Mouse (Mus musculus) C2C12 (cell line): ENCODE data around the gene Palm3. TPM values are rescaled to one million over a fixed set of nuclear protein-coding genes. Genes with fewer than 3 reads are reported as not detected.

Experiments used
- H3K27me3 ChIP-seq: one replicate; pipeline ENCODE4 v1.6.1; 2011; ENCODE audit not compliant: control insufficient read depth, insufficient read depth, insufficient read length
- H3K36me3 ChIP-seq: one replicate; pipeline ENCODE4 v1.6.1; 2011; ENCODE audit not compliant: control insufficient read depth, insufficient read depth
- H3K4me3 ChIP-seq: one replicate; pipeline ENCODE4 v1.5.1; 2011; ENCODE audit warnings: mild to moderate bottlenecking, control low read depth; ENCODE audit not compliant: poor library complexity, insufficient read depth, severe bottlenecking
- H3K79me2 ChIP-seq: one replicate; pipeline ENCODE4 v1.6.1; 2011; ENCODE audit not compliant: control insufficient read depth, insufficient read depth
- H3K79me3 ChIP-seq: one replicate; pipeline ENCODE4 v1.6.1; 2011; ENCODE audit warnings: low read depth, control low read depth
- H3ac ChIP-seq: one replicate; pipeline ENCODE3; 2011; ENCODE audit warnings: low read depth; ENCODE audit not compliant: control insufficient read depth, insufficient read length
- CEBPB ChIP-seq: IDR thresholded peaks from one replicate; pipeline ENCODE4 v1.6.1; 2011; ENCODE audit warnings: low read depth, mild to moderate bottlenecking, control low read depth, moderate library complexity
- CTCF ChIP-seq: IDR thresholded peaks from one replicate; pipeline ENCODE4 v1.5.1; 2011; ENCODE audit not compliant: control insufficient read depth, insufficient read depth, insufficient read length
- FOSL1 ChIP-seq: IDR thresholded peaks from one replicate; pipeline ENCODE4 v1.8.0; 2011; ENCODE audit warnings: mild to moderate bottlenecking, low read length; ENCODE audit not compliant: poor library complexity, insufficient read depth, severe bottlenecking
- MAX ChIP-seq: IDR thresholded peaks from one replicate; pipeline ENCODE4 v1.6.1; 2011; ENCODE audit warnings: mild to moderate bottlenecking, control low read depth
- MYOD1 ChIP-seq: IDR thresholded peaks from one replicate; pipeline ENCODE4 v1.6.1; 2011; ENCODE audit warnings: low read depth; ENCODE audit not compliant: control insufficient read depth, insufficient read length
- MYOG ChIP-seq: IDR thresholded peaks from one replicate; pipeline ENCODE4 v1.6.1; 2011; ENCODE audit not compliant: control insufficient read depth, insufficient read length; ENCODE audit errors: extremely low read depth
- USF1 ChIP-seq: IDR thresholded peaks from one replicate; pipeline ENCODE4 v1.6.1; 2011; ENCODE audit warnings: low read depth, mild to moderate bottlenecking, control low read depth, moderate library complexity
- polyA plus RNA-seq: library from polyadenylated mRNA; unstranded; fragments of >200 nt; fragmentation: generic; extraction: Trizol; gene quantifications from one replicate; pipeline ENCODE4 v1.2.1, GENCODE M21; 2012; ENCODE audit warnings: missing spikeins

Palm3 gene
- polyA plus RNA-seq, 1 experiment: 3.5 TPM

DNA sequence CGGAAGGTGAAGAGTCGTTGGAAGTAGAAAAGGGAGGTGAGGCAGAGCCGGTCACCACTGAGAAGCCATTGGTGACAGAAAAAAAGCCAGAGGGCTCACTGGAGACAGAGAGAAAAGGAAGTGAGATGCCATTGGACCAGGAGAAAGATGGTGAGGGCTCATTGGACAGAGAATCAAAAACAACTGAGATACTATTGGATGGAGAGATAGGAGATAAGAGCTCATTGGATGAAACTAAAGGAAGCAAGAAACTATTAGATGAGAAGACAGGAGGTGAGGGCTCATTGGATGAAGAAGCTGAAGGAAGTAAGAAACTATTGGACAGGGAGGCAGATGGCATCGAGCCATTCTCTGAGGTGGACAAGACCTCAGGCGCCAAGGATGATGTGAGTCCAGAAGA, 8.0 kb downstream of the Palm3 start:
- TF ChIP-seq CEBPB: no peak
- TF ChIP-seq MYOD1: no peak
- TF ChIP-seq FOSL1: no peak
- TF ChIP-seq USF1: no peak
- TF ChIP-seq MYOG: no peak
- TF ChIP-seq CTCF: no peak
- no peak for TF ChIP-seq MAX
- H3K79me3 ChIP-seq: no peaks in the 10 kb centered on the region
- H3K27me3 ChIP-seq: no peaks in the 10 kb centered on the region
- no peaks in the 10 kb centered on the region for H3K79me2 ChIP-seq
- H3K4me3 ChIP-seq: no peak overlapping the region
- H3K36me3 ChIP-seq: no peaks in the 10 kb centered on the region
- H3ac ChIP-seq: no peak overlapping the region

DNA sequence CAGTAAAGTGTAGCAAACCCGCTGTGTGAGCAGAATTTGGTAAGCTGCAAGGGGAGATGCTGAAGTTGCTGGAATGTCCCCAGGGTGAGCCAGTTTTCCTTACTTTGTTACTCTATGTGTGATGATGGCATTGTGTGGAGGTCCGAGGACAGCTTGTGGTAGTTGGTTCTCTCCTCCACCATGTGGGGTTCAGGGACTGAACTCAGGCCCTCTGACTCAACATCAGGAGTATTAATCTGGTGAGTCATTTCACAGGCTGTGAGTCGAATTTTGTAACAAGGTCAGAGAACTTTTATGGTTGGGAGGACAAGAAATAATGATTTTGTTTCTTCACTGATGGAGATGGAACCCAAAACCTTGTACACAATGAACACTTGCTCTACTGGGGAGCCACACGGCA, 11.5 kb downstream of the Palm3 start:
- no peak overlapping the region for H3ac ChIP-seq
- H3K27me3 ChIP-seq: no peaks in the 10 kb centered on the region
- H3K36me3 ChIP-seq: no peaks in the 10 kb centered on the region
- TF ChIP-seq FOSL1 (peak; percentile 49), MAX (no peak), CEBPB (peak; percentile 19)
- no peaks in the 10 kb centered on the region for H3K79me3 ChIP-seq
- H3K4me3 ChIP-seq: no peak overlapping the region
- no peaks in the 10 kb centered on the region for H3K79me2 ChIP-seq

DNA sequence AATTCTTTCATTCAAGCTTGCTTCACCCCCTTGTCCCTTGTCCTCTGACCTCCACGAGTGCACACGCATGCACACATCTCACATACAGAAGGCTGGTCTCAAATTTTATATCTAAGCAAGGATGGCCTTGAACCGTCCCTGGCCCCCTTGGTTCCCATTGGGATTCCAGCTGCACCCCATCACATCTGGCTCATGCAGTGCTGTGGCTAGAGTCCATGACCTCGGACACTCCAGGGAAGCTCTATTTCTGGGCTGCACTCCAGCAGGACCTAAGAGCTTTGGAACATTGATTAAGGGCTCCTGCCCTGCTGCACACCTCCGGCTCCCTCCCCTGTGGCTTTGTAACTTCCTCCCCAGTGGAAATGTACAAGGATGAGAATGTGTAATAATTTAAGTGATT, 16.7 kb downstream of the Palm3 start:
- H3K79me2 ChIP-seq: no peaks in the 10 kb centered on the region
- no peaks in the 10 kb centered on the region for H3K79me3 ChIP-seq
- no peak overlapping the region for H3ac ChIP-seq
- TF ChIP-seq CEBPB (no peak), MYOD1 (no peak), FOSL1 (no peak), CTCF (no peak), MAX (no peak), USF1 (no peak), MYOG (no peak)
- no peak overlapping the region for H3K4me3 ChIP-seq
- no peaks in the 10 kb centered on the region for H3K27me3 ChIP-seq
- H3K36me3 ChIP-seq: no peaks in the 10 kb centered on the region

DNA sequence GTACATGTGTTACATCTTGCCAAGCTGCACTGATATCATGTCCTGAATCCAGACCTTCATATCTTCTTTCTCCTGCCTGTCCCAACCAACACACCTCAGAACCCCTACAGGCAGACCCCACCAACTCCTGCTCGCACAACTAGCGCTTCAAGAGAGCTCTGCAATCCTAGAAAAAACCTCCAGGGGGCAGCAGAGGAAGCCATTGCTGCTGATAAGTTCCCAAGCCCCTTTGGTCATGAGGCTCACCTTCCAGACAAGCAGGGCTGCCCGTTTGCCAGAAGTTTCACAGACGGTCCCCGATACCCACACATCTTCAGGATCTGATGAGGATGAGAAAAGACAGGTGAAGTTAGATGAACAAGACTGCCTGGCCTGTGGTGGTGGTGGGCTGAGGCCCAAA, 17.8 kb downstream of the Palm3 start:
- TF ChIP-seq FOSL1 (no peak), USF1 (no peak), MYOG (no peak), CTCF (peak; percentile 43)
- Histone ChIP-seq H3ac (no peak overlapping the region), H3K36me3 (no peaks in the 10 kb centered on the region), H3K27me3 (no peaks in the 10 kb centered on the region), H3K4me3 (no peak overlapping the region), H3K79me3 (no peaks in the 10 kb centered on the region), H3K79me2 (no peaks in the 10 kb centered on the region)

DNA sequence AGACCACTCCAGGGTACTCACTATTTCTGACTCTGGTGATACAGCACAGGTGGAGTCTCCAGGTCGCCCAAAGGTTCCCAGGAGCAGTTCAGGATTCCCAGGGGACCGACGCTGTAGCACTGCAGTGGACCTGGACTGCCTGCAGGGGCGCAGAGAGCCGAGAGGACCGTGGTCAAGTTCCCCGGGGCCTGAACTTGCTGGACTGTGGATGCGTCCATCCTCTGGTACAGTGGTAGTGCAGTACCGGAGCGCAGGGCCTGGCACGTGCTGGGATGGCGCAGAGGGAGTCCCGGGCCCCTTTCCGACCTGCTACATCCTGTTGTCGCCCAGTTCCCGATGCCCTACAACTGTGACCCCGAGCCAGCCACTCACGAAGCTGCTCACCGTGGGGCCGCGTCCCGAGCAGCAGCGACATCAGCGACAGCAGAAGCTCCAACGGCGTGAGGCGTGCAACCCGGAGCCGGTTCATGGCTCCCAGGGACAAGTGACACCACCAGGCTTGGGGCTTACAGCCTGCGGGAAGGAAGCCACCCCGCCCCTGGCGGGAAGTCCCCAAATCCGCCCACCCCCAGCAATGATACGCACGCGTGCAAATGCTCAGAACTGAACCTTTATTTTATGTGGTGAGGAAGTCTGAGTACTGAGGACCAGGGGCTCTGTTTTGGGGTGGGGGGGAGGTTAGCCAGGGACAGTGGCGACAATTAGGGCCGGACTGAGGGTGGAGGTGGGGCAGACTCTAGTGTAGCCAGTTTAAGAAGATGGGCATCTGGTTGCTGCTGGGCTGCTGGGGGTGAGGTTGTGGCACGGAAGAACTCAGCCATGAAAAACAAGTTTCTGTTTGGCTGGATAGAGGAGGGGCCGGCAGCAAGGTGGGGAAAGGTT, 21.0 kb downstream of the Palm3 start, which contains the start of gene Il27ra:
Gene Il27ra, minus strand, starts transcription at position 524 of the 882 bp plus-strand sequence.
- H3K79me2 ChIP-seq: no peaks in the 10 kb centered on the region
- no peaks in the 10 kb centered on the region for H3K36me3 ChIP-seq
- H3K79me3 ChIP-seq: no peaks in the 10 kb centered on the region
- peak within 1 kb of the TSS; percentile 72 for H3ac ChIP-seq
- no peaks in the 10 kb centered on the region for H3K27me3 ChIP-seq
- H3K4me3 ChIP-seq: no peak within 1 kb of the TSS
- no peak for TF ChIP-seq MYOG
- TF ChIP-seq MYOD1: no peak
- TF ChIP-seq FOSL1: no peak
- peak; percentile 61 for TF ChIP-seq CTCF
- TF ChIP-seq USF1: no peak
- no peak for TF ChIP-seq MAX
- TF ChIP-seq CEBPB: no peak

DNA sequence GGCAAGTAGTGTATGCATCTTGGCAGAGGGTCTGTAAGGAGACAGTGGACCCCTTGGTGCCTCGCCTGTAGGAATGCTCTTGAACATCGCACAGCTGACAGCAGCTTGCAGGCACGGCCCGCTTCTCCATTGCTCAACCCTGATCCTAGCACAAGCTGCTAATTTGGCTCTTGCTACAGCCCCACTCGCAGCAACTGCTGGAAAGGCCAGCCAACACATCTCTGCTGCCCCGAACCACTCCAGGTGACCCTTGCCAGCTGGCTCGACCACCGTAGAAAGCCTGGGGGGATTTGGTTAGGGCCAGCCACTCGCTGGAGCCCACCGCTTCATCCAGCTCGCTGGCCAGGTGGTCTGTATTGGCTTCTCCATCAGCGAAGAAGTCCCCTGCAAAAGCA, 21.7 kb downstream of the Palm3 start:
- no peaks in the 10 kb centered on the region for H3K79me3 ChIP-seq
- no peak overlapping the region for H3ac ChIP-seq
- H3K4me3 ChIP-seq: no peak overlapping the region
- no peaks in the 10 kb centered on the region for H3K79me2 ChIP-seq
- TF ChIP-seq MYOG (no peak), USF1 (no peak), MYOD1 (no peak), MAX (no peak), FOSL1 (no peak), CEBPB (no peak), CTCF (no peak)
- H3K27me3 ChIP-seq: no peaks in the 10 kb centered on the region
- no peaks in the 10 kb centered on the region for H3K36me3 ChIP-seq
